Mouse (Mus musculus) heart, embryonic 16.5 days (tissue): ENCODE results near the gene Vps37b. TPM values are rescaled to one million over a fixed set of nuclear protein-coding genes. Genes with fewer than 3 reads are reported as not detected.

ENCODE experiments used
- ATAC-seq: fragments of 200-750 bp; cut with Nextera tagmentation; replicated peaks from 2 replicates; pipeline ENCODE4 v1.8.0; 2017; ENCODE audit warnings: moderate number of reproducible peaks; ENCODE audit not compliant: insufficient read depth, low FRiP score; ENCODE audit errors: extremely low read depth
- H3K27ac ChIP-seq: fragments of 300-500 bp; sonication (generic); 2 replicates; pipeline ENCODE4 v1.5.1; 2014; ENCODE audit warnings: mild to moderate bottlenecking, low read length, control low read depth, moderate library complexity
- H3K27me3 ChIP-seq: fragments of 300-500 bp; sonication (generic); 2 replicates; pipeline ENCODE4 v1.6.1; 2014; ENCODE audit warnings: low read length, mixed read lengths; ENCODE audit not compliant: control insufficient read depth, insufficient read depth
- H3K36me3 ChIP-seq: fragments of 300-500 bp; sonication (generic); 2 replicates; pipeline ENCODE4 v1.6.1; 2014; ENCODE audit not compliant: control insufficient read depth, insufficient read depth
- H3K4me1 ChIP-seq: fragments of 300-500 bp; sonication (generic); 2 replicates; pipeline ENCODE4 v1.6.1; 2014; ENCODE audit warnings: low read length, mixed read lengths; ENCODE audit not compliant: control insufficient read depth, insufficient read depth
- H3K4me2 ChIP-seq: fragments of 300-500 bp; sonication (generic); 2 replicates; pipeline ENCODE4 v1.6.1; 2014; ENCODE audit warnings: low read depth, mild to moderate bottlenecking, control low read depth, low read length
- H3K4me3 ChIP-seq: fragments of 300-500 bp; sonication (generic); 2 replicates; pipeline ENCODE4 v1.5.1; 2014; ENCODE audit warnings: mild to moderate bottlenecking, control low read depth, low read length
- H3K9ac ChIP-seq: fragments of 300-500 bp; sonication (generic); 2 replicates; pipeline ENCODE4 v1.6.1; 2014; ENCODE audit warnings: low read length, control low read depth
- H3K9me3 ChIP-seq: fragments of 300-500 bp; sonication (generic); replicated peaks from 2 replicates; pipeline ENCODE4 v1.6.1; 2016; ENCODE audit warnings: low read length; ENCODE audit not compliant: control insufficient read depth
- WGBS: fragments of 180-500 bp; shearing (Covaris S2); extraction: QIAGEN DNeasy Blood & Tissue Kit; methylation state at CpG from one replicate; pipeline ENCODE4 v1.1.7; 2014; 5-methylcytosine and 5-hydroxymethylcytosine counted together
- polyA plus RNA-seq: library from polyadenylated mRNA; unstranded; fragments of >200 nt; fragmentation: Nextera tagmentation; extraction: Ambion mirVana; gene quantifications from 2 replicates; pipeline ENCODE4 v1.2.1, GENCODE M21; 2015

Vps37b gene
- polyA plus RNA-seq, 1 experiment from 2014 or later, result 61.4 TPM

DNA sequence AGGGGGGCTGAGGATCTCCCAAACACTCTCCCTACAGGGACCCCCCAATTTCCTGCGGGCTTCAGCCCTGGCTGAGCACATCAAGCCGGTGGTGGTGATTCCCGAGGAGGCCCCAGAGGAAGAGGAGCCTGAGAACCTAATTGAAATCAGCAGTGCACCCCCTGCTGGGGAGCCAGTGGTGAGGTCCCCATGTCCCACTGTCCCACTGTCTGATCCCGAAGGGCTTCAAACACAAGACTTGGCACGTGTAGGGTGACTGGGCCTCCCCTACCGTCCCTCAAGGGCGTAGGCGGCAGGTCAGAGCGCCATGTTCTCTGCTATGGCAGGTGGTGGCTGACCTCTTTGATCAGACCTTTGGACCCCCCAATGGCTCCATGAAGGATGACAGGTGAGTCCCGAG lies 35.9 kb downstream of the Vps37b start:
- Histone ChIP-seq H3K27ac (no peak overlapping the region), H3K4me3 (no peak overlapping the region), H3K4me2 (no peak overlapping the region), H3K36me3 (no peaks in the 10 kb centered on the region), H3K4me1 (peaks cover 29% of the 10 kb centered on the region), H3K9me3 (no peaks in the 10 kb centered on the region), H3K27me3 (no peaks in the 10 kb centered on the region), H3K9ac (no peak overlapping the region)
- WGBS, result 85% methylated on average over 10 of the region's 10 CpGs
- ATAC-seq, result no peak

DNA sequence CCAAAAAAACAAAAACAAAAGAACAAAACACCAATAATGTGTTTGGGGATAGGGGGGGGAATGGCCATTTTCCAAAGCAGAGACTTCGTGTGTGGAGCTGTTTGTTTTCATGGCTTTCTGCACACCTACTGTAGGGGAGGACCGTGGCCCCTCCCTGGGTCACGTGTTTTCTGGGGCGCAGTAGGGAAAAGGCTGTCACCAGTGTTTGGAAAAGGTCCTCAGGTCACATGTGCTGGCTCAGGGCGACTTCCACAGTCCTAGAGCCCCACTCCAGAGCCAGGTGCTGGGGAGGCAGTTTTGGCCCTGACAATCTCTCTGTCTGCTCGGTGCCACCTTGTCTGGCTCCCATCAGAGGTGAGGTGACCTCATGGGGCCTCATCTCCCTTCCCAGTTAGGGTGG lies 36.7 kb downstream of the Vps37b start:
- WGBS, result 75% methylated on average over 6 of the region's 6 CpGs
- Histone ChIP-seq H3K27ac (no peak overlapping the region), H3K27me3 (no peaks in the 10 kb centered on the region), H3K9ac (no peak overlapping the region), H3K36me3 (no peaks in the 10 kb centered on the region), H3K4me3 (no peak overlapping the region), H3K4me1 (peaks cover 27% of the 10 kb centered on the region), H3K9me3 (no peaks in the 10 kb centered on the region), H3K4me2 (no peak overlapping the region)
- ATAC-seq, result no peak

DNA sequence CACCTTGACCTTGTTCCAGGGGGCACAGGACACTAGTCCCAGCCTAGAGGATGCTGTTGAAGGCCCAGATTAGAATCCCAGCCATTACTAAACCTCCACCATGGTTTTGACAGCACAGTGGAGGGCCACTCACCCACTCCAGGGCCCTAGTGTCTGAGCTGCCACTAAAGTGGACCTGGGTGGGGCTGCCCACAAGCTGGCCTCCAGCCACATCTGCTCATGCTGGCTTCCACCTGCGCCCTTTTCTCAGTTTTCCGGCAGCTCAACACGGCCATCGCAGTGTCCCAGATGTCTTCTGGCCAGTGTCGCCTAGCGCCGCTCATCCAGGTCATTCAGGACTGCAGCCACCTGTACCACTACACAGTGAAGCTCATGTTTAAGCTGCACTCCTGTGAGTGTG lies 37.6 kb downstream of the Vps37b start:
- 86% methylated on average over 7 of the region's 7 CpGs for WGBS
- ATAC-seq, result no peak
- no peak overlapping the region for H3K27ac ChIP-seq
- no peak overlapping the region for H3K9ac ChIP-seq
- no peak overlapping the region for H3K4me3 ChIP-seq
- H3K9me3 ChIP-seq, result no peaks in the 10 kb centered on the region
- no peak overlapping the region for H3K4me2 ChIP-seq
- H3K36me3 ChIP-seq, result no peaks in the 10 kb centered on the region
- H3K4me1 ChIP-seq, result peaks cover 31% of the 10 kb centered on the region
- no peaks in the 10 kb centered on the region for H3K27me3 ChIP-seq

DNA sequence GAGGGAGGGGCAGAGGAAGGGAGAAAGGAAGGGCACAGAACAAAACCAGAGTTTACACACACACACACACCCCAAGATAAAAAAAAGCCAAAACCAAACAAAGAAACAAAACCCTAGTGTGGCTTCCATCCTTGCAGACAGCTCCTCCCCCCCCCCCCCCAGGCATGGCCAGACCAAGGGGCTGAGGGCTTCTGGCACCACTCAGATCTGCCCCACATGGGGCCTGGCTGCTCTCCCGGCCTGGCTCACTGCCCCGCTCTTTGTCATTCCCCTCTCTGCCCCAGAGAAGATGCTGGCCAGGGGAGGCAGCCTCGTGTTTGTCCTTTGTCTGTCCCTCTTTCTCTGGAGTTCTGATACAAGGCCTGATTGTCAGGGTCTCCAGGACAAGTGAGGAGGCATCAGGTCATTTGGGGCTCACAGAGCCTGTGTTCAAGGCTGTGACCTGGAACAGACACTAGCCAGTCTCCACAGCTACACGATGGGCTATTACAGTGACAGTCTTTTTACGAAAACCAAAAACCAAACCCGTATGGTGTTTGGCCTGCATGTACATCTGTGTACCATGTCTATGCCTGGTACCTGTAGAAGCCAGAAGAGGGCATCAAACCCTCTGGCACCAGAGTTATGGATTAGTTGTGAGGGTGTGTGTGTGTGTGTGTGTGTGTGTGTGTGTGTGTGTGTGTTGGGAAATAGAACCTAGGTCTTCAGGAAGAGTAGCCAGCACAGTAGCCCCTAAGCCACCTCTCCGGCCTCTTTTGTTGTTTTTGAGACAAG lies 38.6 kb downstream of the Vps37b start:
- no peaks in the 10 kb centered on the region for H3K36me3 ChIP-seq
- 51% methylated on average over 7 of the region's 7 CpGs for WGBS
- no peaks in the 10 kb centered on the region for H3K9me3 ChIP-seq
- no peak overlapping the region for H3K4me2 ChIP-seq
- H3K27ac ChIP-seq, result peak overlapping the region; percentile 87
- H3K27me3 ChIP-seq, result no peaks in the 10 kb centered on the region
- H3K4me3 ChIP-seq, result no peak overlapping the region
- ATAC-seq, result peak; percentile 83
- H3K4me1 ChIP-seq, result peaks cover 31% of the 10 kb centered on the region
- peak overlapping the region; percentile 29; the same call in 1 of the 2 replicates for H3K9ac ChIP-seq

DNA sequence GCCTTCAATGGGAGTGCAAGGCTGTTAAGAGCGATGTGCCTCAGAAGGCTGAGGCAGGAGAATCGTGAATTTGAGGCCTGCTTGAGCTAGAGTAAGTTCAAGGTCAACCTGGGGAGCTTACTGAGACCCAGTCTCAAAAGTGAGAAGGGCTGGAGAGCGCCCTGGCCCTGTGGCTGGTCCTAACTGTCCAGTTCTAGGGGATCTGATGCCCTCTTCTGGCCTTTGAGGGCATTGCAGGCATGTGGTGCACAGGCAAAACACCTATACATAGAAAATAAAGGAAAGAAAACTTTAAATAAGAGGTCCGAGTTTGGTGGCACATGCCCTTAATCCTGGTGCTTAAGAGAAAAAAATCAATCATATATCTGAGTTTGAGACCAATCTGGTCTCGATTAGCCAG lies 39.3 kb downstream of the Vps37b start:
- H3K4me2 ChIP-seq, result no peak overlapping the region
- peak; percentile 68 for ATAC-seq
- no peak overlapping the region for H3K4me3 ChIP-seq
- peak overlapping the region; percentile 36; the same call in 1 of the 2 replicates for H3K9ac ChIP-seq
- no peaks in the 10 kb centered on the region for H3K9me3 ChIP-seq
- no peaks in the 10 kb centered on the region for H3K36me3 ChIP-seq
- no peaks in the 10 kb centered on the region for H3K27me3 ChIP-seq
- peak overlapping the region; percentile 87 for H3K27ac ChIP-seq
- peaks cover 31% of the 10 kb centered on the region for H3K4me1 ChIP-seq
- 37% methylated on average over 5 of the region's 5 CpGs for WGBS

DNA sequence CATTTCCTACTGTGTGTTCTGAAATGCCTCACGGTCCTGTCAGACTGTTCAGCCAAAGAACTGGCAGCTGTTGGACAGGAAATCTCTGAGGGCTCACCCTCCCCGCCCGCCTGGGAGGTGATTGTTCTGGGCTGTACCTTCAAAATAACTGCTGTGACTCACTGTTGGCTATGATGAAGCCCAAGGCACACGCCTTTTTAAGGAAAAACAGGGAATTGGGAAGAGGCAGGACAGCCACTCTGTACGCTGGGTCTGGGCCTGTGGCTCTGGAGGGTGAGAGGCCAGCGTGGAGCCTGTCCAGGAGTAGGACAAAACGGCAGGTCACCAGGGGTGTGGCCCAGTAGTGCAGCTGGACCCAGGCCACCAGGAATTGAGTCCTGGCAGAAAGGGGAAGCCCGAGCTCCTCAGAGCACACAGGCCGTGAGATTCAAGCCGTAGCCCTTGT lies 39.9 kb downstream of the Vps37b start:
- peak overlapping the region; percentile 74 for H3K27ac ChIP-seq
- no peaks in the 10 kb centered on the region for H3K27me3 ChIP-seq
- H3K4me3 ChIP-seq, result no peak overlapping the region
- peak; percentile 43 for ATAC-seq
- H3K9ac ChIP-seq, result no peak overlapping the region; the same call in 1 of the 2 replicates
- no peak overlapping the region for H3K4me2 ChIP-seq
- no peaks in the 10 kb centered on the region for H3K9me3 ChIP-seq
- no peaks in the 10 kb centered on the region for H3K36me3 ChIP-seq
- 55% methylated on average over 10 of the region's 10 CpGs for WGBS
- peaks cover 31% of the 10 kb centered on the region for H3K4me1 ChIP-seq

DNA sequence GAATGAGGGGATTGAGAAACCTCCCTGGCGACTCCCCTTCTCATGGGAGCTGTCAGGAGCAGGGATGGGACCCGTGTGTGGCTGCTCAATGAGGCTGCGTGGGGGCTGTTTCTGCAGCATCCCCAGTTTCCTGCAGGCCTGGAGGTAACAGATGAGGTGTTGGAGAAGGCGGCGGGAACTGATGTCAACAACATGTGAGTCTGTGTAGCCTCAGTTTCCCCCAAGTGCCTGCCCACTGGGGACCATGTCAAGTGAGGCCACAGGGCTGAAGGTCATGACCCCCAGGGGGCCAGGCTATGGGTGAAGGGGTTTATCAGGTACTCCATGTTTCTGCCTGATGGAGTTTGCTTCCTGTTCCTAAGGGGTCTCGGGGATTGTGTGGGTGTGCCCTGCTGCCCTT lies 40.7 kb downstream of the Vps37b start:
- whole genome bisulfite sequencing, result 76% methylated on average over 6 of the region's 6 CpGs
- no peaks in the 10 kb centered on the region for H3K9me3 ChIP-seq
- no peaks in the 10 kb centered on the region for H3K36me3 ChIP-seq
- no peak overlapping the region for H3K4me2 ChIP-seq
- H3K9ac ChIP-seq, result no peak overlapping the region
- no peak overlapping the region for H3K4me3 ChIP-seq
- ATAC-seq, result no peak
- no peak overlapping the region; the same call in 1 of the 2 replicates for H3K27ac ChIP-seq
- H3K4me1 ChIP-seq, result peaks cover 31% of the 10 kb centered on the region
- no peaks in the 10 kb centered on the region for H3K27me3 ChIP-seq

DNA sequence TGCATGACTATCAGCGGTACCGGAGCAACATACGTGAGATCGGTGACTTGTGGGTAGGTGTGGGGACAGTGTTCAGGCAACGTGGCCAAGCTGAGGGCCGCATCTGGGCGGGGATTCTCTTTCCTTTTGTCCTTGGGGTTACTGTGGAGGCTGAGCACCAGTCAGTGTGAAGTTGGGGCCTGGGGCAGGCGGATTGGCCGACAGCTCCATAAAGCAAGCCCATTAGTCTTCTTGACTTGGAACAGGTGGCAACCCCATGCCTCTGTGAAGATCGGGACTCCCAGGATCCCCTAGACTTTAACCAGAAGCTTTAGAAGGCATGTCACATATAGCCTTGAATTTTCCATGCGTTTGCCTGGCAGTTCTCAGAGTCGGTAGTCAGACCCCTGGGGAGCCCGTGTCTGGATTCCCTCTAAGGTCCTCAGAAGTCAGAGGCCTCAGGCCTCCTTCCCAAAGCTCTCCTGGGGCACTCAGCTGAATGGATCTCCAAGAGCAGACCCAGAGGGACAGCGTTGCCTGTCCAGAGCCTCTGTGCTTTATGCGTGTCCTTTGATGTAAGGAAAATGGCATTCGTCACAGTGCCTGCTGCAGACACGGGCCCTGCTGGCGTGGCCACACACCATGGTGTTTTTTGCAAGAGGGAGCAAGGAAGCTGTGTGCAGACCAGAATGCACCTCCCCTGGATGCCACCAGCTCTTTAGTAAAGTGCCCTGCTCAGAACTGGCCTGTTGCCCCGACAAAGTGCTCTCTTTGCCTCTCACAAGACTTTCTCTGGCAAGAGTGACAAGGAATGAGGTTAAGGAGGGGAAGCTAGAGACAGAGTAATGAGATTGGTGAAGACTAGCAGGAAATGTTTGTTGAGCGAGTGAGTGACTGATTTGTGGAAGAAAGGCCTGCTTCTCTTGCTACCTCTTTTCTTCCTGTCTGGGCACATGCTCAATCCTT lies 41.9 kb downstream of the Vps37b start:
- H3K27me3 ChIP-seq, result no peaks in the 10 kb centered on the region
- H3K4me3 ChIP-seq, result no peak overlapping the region
- H3K9ac ChIP-seq, result no peak overlapping the region
- peaks cover 40% of the 10 kb centered on the region for H3K4me1 ChIP-seq
- ATAC-seq, result no peak
- 0 out of 2 replicates have a peak overlapping the region, but pooled peaks have one; percentile 10 for H3K27ac ChIP-seq
- H3K4me2 ChIP-seq, result no peak overlapping the region
- H3K36me3 ChIP-seq, result no peaks in the 10 kb centered on the region
- H3K9me3 ChIP-seq, result no peaks in the 10 kb centered on the region
- WGBS, result 76% methylated on average over 20 of the region's 20 CpGs

DNA sequence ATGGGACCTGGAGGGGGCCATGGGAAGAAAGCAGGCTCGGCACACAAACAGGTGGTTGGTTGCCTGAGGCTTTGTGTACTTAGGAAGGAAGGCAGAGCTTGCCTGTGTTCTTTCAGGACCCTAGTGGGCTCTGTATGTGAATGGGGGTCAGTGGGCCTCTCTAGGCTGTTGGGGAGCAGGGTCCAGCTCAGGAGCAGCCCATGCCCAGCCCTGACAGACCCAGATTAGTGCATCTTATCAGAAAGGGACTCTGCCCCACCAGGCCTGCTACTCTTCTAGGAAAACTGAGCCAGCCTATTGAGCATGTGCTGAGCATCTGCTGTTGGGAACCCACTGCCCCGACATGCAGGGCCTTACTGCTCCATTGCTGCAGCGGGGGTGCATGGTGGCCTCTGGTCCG lies 44.6 kb downstream of the Vps37b start:
- WGBS, result 81% methylated on average over 4 of the region's 4 CpGs
- no peak overlapping the region for H3K9ac ChIP-seq
- no peak overlapping the region for H3K4me3 ChIP-seq
- peaks cover 37% of the 10 kb centered on the region for H3K4me1 ChIP-seq
- no peaks in the 10 kb centered on the region for H3K27me3 ChIP-seq
- no peak overlapping the region for H3K4me2 ChIP-seq
- no peaks in the 10 kb centered on the region for H3K36me3 ChIP-seq
- no peak for ATAC-seq
- H3K9me3 ChIP-seq, result no peaks in the 10 kb centered on the region
- H3K27ac ChIP-seq, result no peak overlapping the region
